Mouse (Mus musculus): ENCODE results near the gene Trib3. TPM values are rescaled to one million over a fixed set of nuclear protein-coding genes. Genes with fewer than 3 reads are reported as not detected.

Trib3 gene
- polyA plus RNA-seq, 1 experiment from 2014 or later = 1.1 TPM

GRCm38 (mm10) chr2:152326157-152326556, 17.7 kb downstream of the Trib3 start:
- H3K4me1 ChIP-seq (ENCODE audit: control insufficient read depth, insufficient read depth, low read length) = peaks cover 4% of the 10 kb centered on the region
- DNase-seq (ENCODE audit: low spot score, missing footprints) (no peak), ATAC-seq (ENCODE audit: low FRiP score) (no peak)
- no peak overlapping the region for H3K4me2 ChIP-seq
- H3K9ac ChIP-seq (ENCODE audit: low read length) = no peak overlapping the region
- H3K36me3 ChIP-seq (ENCODE audit: control insufficient read depth, insufficient read depth, low read length) = peaks cover 27% of the 10 kb centered on the region
- H3K4me3 ChIP-seq (ENCODE audit: low read depth, low read length) = no peak overlapping the region
- no peak overlapping the region for H3K27ac ChIP-seq (ENCODE audit: low read depth, low read length)
- H3K9me3 ChIP-seq (ENCODE audit: control insufficient read depth, low read length) = no peaks in the 10 kb centered on the region
- no peaks in the 10 kb centered on the region for H3K27me3 ChIP-seq (ENCODE audit: control insufficient read depth, insufficient read depth, low read length)
- 95% methylated on average over 13 of the region's 13 CpGs for WGBS

- no peak overlapping the region for H3K4me3 ChIP-seq (ENCODE audit: low read depth, low read length)
- ATAC-seq (ENCODE audit: low FRiP score) (no peak), DNase-seq (ENCODE audit: low spot score, missing footprints) (no peak)
- no peak overlapping the region for H3K27ac ChIP-seq (ENCODE audit: low read depth, low read length)
- H3K36me3 ChIP-seq (ENCODE audit: control insufficient read depth, insufficient read depth, low read length) = peaks cover 27% of the 10 kb centered on the region
- no peaks in the 10 kb centered on the region for H3K27me3 ChIP-seq (ENCODE audit: control insufficient read depth, insufficient read depth, low read length)
- no peaks in the 10 kb centered on the region for H3K9me3 ChIP-seq (ENCODE audit: control insufficient read depth, low read length)
- no peaks in the 10 kb centered on the region for H3K4me1 ChIP-seq (ENCODE audit: control insufficient read depth, insufficient read depth, low read length)
- 89% methylated on average over 3 of the region's 3 CpGs for WGBS
- no peak overlapping the region for H3K9ac ChIP-seq (ENCODE audit: low read length)
- no peak overlapping the region for H3K4me2 ChIP-seq
Measured at GRCm38 (mm10) chr2:152324842-152325241, 19.0 kb downstream of the Trib3 start.

- WGBS = 94% methylated on average over 14 of the region's 14 CpGs
Measured at GRCm38 (mm10) chr2:152323971-152324370, 19.9 kb downstream of the Trib3 start.

GRCm38 (mm10) chr2:152322198-152322597, 21.6 kb downstream of the Trib3 start:
- H3K27ac ChIP-seq (ENCODE audit: low read depth, low read length) = no peak overlapping the region
- H3K36me3 ChIP-seq (ENCODE audit: control insufficient read depth, insufficient read depth, low read length) = peaks cover 33% of the 10 kb centered on the region
- H3K9me3 ChIP-seq (ENCODE audit: control insufficient read depth, low read length) = no peaks in the 10 kb centered on the region
- no peaks in the 10 kb centered on the region for H3K27me3 ChIP-seq (ENCODE audit: control insufficient read depth, insufficient read depth, low read length)
- DNase-seq (ENCODE audit: low spot score, missing footprints) = no peak
- H3K9ac ChIP-seq (ENCODE audit: low read length) = no peak overlapping the region
- H3K4me3 ChIP-seq (ENCODE audit: low read depth, low read length) = no peak overlapping the region
- WGBS = 91% methylated on average over 6 of the region's 6 CpGs
- ATAC-seq (ENCODE audit: low FRiP score) = no peak
- H3K4me1 ChIP-seq (ENCODE audit: control insufficient read depth, insufficient read depth, low read length) = no peaks in the 10 kb centered on the region
- no peak overlapping the region for H3K4me2 ChIP-seq

More at GRCm38 (mm10) chr2:152323971-152324370, 19.9 kb downstream of the Trib3 start:
- no peak overlapping the region for H3K9ac ChIP-seq (ENCODE audit: low read length)
- H3K4me3 ChIP-seq (ENCODE audit: low read depth, low read length) = no peak overlapping the region
- peaks cover 28% of the 10 kb centered on the region for H3K36me3 ChIP-seq (ENCODE audit: control insufficient read depth, insufficient read depth, low read length)
- no peaks in the 10 kb centered on the region for H3K4me1 ChIP-seq (ENCODE audit: control insufficient read depth, insufficient read depth, low read length)
- H3K4me2 ChIP-seq = no peak overlapping the region
- no peaks in the 10 kb centered on the region for H3K27me3 ChIP-seq (ENCODE audit: control insufficient read depth, insufficient read depth, low read length)
- H3K9me3 ChIP-seq (ENCODE audit: control insufficient read depth, low read length) = no peaks in the 10 kb centered on the region
- no peak overlapping the region for H3K27ac ChIP-seq (ENCODE audit: low read depth, low read length)
- DNase-seq (ENCODE audit: low spot score, missing footprints) = no peak
- ATAC-seq (ENCODE audit: low FRiP score) = no peak

GRCm38 (mm10) chr2:152321558-152321957, 22.3 kb downstream of the Trib3 start:
- no peaks in the 10 kb centered on the region for H3K4me1 ChIP-seq (ENCODE audit: control insufficient read depth, insufficient read depth, low read length)
- no peaks in the 10 kb centered on the region for H3K27me3 ChIP-seq (ENCODE audit: control insufficient read depth, insufficient read depth, low read length)
- no peak overlapping the region for H3K4me2 ChIP-seq
- H3K9ac ChIP-seq (ENCODE audit: low read length) = no peak overlapping the region
- no peak for ATAC-seq (ENCODE audit: low FRiP score)
- no peak overlapping the region for H3K27ac ChIP-seq (ENCODE audit: low read depth, low read length)
- no peaks in the 10 kb centered on the region for H3K9me3 ChIP-seq (ENCODE audit: control insufficient read depth, low read length)
- 92% methylated on average over 5 of the region's 5 CpGs for WGBS
- H3K36me3 ChIP-seq (ENCODE audit: control insufficient read depth, insufficient read depth, low read length) = peaks cover 35% of the 10 kb centered on the region
- DNase-seq (ENCODE audit: low spot score, missing footprints) = no peak
- no peak overlapping the region for H3K4me3 ChIP-seq (ENCODE audit: low read depth, low read length)

- 84% methylated on average over 6 of the region's 6 CpGs for WGBS
- Histone ChIP-seq H3K36me3 (ENCODE audit: control insufficient read depth, insufficient read depth, low read length) (peaks cover 22% of the 10 kb centered on the region), H3K27me3 (ENCODE audit: control insufficient read depth, insufficient read depth, low read length) (no peaks in the 10 kb centered on the region), H3K4me1 (ENCODE audit: control insufficient read depth, insufficient read depth, low read length) (no peaks in the 10 kb centered on the region), H3K4me3 (ENCODE audit: low read depth, low read length) (no peak overlapping the region), H3K9me3 (ENCODE audit: control insufficient read depth, low read length) (no peaks in the 10 kb centered on the region), H3K4me2 (no peak overlapping the region), H3K9ac (ENCODE audit: low read length) (no peak overlapping the region), H3K27ac (ENCODE audit: low read depth, low read length) (no peak overlapping the region)
- no peak for ATAC-seq (ENCODE audit: low FRiP score)
- DNase-seq (ENCODE audit: low spot score, missing footprints) = no peak
Measured at GRCm38 (mm10) chr2:152317054-152317453, 26.8 kb downstream of the Trib3 start.

- no peak for ATAC-seq (ENCODE audit: low FRiP score)
Measured at GRCm38 (mm10) chr2:152313926-152314325, 29.9 kb downstream of the Trib3 start.

GRCm38 (mm10) chr2:152312996-152313395, 30.8 kb downstream of the Trib3 start:
- no peaks in the 10 kb centered on the region for H3K9me3 ChIP-seq (ENCODE audit: control insufficient read depth, low read length)
- H3K27me3 ChIP-seq (ENCODE audit: control insufficient read depth, insufficient read depth, low read length) = no peaks in the 10 kb centered on the region
- no peak for DNase-seq (ENCODE audit: low spot score, missing footprints)
- H3K36me3 ChIP-seq (ENCODE audit: control insufficient read depth, insufficient read depth, low read length) = peaks cover 35% of the 10 kb centered on the region
- 92% methylated on average over 7 of the region's 7 CpGs for WGBS
- no peak overlapping the region for H3K4me2 ChIP-seq
- H3K9ac ChIP-seq (ENCODE audit: low read length) = no peak overlapping the region
- H3K27ac ChIP-seq (ENCODE audit: low read depth, low read length) = no peak overlapping the region
- ATAC-seq (ENCODE audit: low FRiP score) = no peak
- no peaks in the 10 kb centered on the region for H3K4me1 ChIP-seq (ENCODE audit: control insufficient read depth, insufficient read depth, low read length)
- no peak overlapping the region for H3K4me3 ChIP-seq (ENCODE audit: low read depth, low read length)

More at GRCm38 (mm10) chr2:152313926-152314325, 29.9 kb downstream of the Trib3 start:
- peaks cover 35% of the 10 kb centered on the region for H3K36me3 ChIP-seq (ENCODE audit: control insufficient read depth, insufficient read depth, low read length)
- WGBS = 92% methylated on average over 6 of the region's 6 CpGs
- DNase-seq (ENCODE audit: low spot score, missing footprints) = no peak
- no peak overlapping the region for H3K27ac ChIP-seq (ENCODE audit: low read depth, low read length)
- H3K9ac ChIP-seq (ENCODE audit: low read length) = no peak overlapping the region
- no peak overlapping the region for H3K4me3 ChIP-seq (ENCODE audit: low read depth, low read length)
- H3K27me3 ChIP-seq (ENCODE audit: control insufficient read depth, insufficient read depth, low read length) = no peaks in the 10 kb centered on the region
- no peaks in the 10 kb centered on the region for H3K9me3 ChIP-seq (ENCODE audit: control insufficient read depth, low read length)
- H3K4me1 ChIP-seq (ENCODE audit: control insufficient read depth, insufficient read depth, low read length) = no peaks in the 10 kb centered on the region
- no peak overlapping the region for H3K4me2 ChIP-seq

GRCm38 (mm10) chr2:152307186-152307585, 36.6 kb downstream of the Trib3 start:
- H3K9me3 ChIP-seq (ENCODE audit: control insufficient read depth, low read length) = no peaks in the 10 kb centered on the region
- H3K36me3 ChIP-seq (ENCODE audit: control insufficient read depth, insufficient read depth, low read length) = peaks cover 37% of the 10 kb centered on the region
- H3K27ac ChIP-seq (ENCODE audit: low read depth, low read length) = no peak overlapping the region
- DNase-seq (ENCODE audit: low spot score, missing footprints) (no peak), ATAC-seq (ENCODE audit: low FRiP score) (no peak)
- no peak overlapping the region for H3K4me2 ChIP-seq
- WGBS = 92% methylated on average over 3 of the region's 3 CpGs
- H3K9ac ChIP-seq (ENCODE audit: low read length) = no peak overlapping the region
- no peaks in the 10 kb centered on the region for H3K27me3 ChIP-seq (ENCODE audit: control insufficient read depth, insufficient read depth, low read length)
- H3K4me3 ChIP-seq (ENCODE audit: low read depth, low read length) = no peak overlapping the region
- H3K4me1 ChIP-seq (ENCODE audit: control insufficient read depth, insufficient read depth, low read length) = no peaks in the 10 kb centered on the region

GRCm38 (mm10) chr2:152305480-152305879, 38.4 kb downstream of the Trib3 start:
- no peak for ATAC-seq (ENCODE audit: low FRiP score)
- peaks cover 30% of the 10 kb centered on the region for H3K36me3 ChIP-seq (ENCODE audit: control insufficient read depth, insufficient read depth, low read length)

More at GRCm38 (mm10) chr2:152305480-152305879, 38.4 kb downstream of the Trib3 start:
- Histone ChIP-seq H3K4me2 (no peak overlapping the region), H3K27me3 (ENCODE audit: control insufficient read depth, insufficient read depth, low read length) (no peaks in the 10 kb centered on the region), H3K9ac (ENCODE audit: low read length) (no peak overlapping the region), H3K27ac (ENCODE audit: low read depth, low read length) (no peak overlapping the region), H3K4me1 (ENCODE audit: control insufficient read depth, insufficient read depth, low read length) (no peaks in the 10 kb centered on the region), H3K9me3 (ENCODE audit: control insufficient read depth, low read length) (no peaks in the 10 kb centered on the region), H3K4me3 (ENCODE audit: low read depth, low read length) (no peak overlapping the region)
- 93% methylated on average over 6 of the region's 6 CpGs for WGBS
- no peak for DNase-seq (ENCODE audit: low spot score, missing footprints)

Data from midbrain, embryonic 11.5 days (tissue).